Mouse (Mus musculus) neural tube, embryonic 10.5 days (tissue): Measurements from ENCODE around the gene G3bp2.
"Not testable (repeated sequence)": the region's sequence is repeated elsewhere in the genome, so short reads cannot be mapped to it uniquely, and the experiment has no call there.

ENCODE experiments used
- DNase-seq: peaks from one replicate; pipeline ENCODE4 v3.0.0-alpha.2; 2017; ENCODE audit warnings: low spot score; ENCODE audit errors: extremely low spot score

The G3bp2 gene

DNA sequence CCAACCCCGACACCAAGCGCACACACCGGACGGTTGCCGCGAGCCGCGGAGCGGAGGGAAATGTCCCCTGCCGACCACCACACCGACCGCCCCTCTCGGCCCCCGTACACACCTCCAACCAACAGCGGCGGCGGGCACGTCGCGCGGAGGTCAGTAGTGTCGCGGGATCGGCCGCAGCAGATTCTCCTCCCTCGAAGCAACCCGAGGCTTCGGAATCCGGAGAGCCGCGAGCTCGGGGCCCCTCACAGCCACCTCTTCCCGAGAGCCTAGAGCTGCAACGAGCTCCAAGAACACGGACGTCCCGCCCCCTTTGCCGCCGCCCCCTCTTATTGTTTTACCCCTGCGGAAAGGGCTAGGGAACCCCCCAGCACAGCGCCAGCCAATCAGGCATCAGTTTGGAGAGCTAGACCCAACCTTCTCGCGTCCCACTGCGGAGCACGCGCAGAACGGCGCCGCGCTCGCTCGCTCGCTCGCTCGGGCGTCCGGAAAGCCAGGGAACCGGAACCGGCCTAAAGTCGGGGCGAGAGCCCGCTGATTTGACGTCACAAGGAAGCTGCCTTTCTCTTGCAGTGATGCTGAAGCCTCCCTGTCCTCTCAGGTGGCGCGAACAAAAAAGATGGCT is at the start of gene G3bp2:
TSS of gene G3bp2 (minus strand) at position 303 of the 622 bp plus-strand sequence.
- peak; percentile 98 for DNase-seq

DNA sequence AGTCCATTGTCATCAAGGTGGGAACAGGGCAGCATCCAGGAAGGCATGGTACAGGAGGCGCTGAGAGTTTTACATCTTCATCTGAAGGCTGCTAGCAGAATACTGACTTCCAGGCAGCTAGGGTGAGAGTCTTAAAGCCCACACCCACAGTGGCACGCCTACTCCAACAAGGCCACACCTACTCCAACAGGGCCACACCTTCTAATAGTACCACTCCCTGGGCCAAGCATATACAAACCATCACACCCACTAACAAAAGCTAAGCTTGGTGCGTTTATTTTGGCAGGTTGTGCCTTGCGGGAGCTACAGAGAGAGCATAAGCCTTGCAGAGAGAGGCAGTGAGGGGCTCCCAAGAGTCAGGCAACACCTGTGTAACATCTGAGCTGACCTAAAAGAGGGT is 49.5 kb upstream of the G3bp2 start:
- DNase-seq: not testable (repeated sequence)

DNA sequence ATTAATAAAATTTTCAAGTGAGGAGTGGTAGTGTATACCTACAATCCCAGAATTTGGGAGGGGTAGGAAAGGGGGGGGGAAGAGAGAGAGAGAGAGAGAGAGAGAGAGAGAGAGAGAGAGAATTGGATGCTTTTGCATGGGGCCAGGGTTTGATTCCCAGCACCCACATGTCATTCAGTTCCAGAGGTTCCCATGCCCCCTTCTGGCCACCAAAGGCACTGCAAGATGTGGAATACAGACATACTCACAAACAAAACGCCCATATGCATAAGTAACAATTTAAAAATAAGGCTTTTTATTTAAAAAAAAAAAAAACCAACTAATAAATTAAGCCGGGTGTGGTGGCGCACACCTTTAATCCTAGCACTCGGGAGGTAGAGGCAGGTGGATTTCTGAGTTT is 48.6 kb upstream of the G3bp2 start:
- DNase-seq: no peak

DNA sequence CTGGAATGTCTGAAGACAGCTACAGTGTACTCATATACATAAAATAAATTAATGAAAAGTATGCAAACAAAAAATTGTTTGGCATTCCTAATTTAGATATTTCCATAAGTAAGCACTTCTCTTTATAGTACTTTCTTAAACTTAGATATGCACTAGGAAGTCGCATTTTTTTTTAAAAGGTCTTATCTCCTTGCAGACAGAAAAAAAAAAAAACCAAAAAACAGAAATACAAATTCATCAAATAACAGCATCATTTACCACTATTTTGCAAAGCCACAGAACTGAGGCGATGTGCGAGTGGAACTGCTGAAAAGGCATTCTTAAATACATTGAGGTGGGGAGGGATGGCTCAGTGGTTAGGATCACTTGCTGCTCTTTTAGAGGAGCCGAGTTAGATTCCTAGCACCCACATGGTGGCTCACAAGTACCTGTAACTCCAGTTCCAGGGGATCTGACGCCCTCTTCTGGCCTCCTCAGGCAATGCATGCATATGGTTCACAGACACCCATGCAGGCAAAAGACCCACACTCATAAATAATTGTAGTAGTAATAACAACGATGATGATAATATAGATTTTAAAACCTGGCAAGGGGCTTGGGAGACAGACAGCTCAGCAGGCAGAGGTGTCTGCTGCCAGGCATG is 46.6 kb upstream of the G3bp2 start:
- DNase-seq: no peak

DNA sequence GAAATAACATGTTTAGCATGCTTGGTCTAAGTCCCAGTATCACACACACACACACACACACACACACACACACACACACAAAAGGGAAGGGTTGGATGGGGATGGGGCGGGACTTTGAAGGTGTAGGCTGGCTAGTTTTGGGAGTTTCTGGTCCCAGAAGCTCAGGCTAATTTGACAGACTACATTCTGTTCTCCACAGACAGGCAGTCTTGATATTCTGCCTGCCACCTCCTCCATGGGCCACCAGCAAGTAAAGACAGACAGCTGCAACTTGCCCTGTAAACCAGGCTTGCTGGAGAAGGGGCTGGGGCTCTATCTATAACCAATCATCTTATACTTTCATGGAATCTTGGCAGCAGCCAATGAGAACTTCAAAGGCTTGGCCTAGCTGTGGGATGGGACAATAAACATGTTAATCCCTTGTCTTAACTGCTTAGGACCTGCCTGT is 45.8 kb upstream of the G3bp2 start:
- DNase-seq: no peak

DNA sequence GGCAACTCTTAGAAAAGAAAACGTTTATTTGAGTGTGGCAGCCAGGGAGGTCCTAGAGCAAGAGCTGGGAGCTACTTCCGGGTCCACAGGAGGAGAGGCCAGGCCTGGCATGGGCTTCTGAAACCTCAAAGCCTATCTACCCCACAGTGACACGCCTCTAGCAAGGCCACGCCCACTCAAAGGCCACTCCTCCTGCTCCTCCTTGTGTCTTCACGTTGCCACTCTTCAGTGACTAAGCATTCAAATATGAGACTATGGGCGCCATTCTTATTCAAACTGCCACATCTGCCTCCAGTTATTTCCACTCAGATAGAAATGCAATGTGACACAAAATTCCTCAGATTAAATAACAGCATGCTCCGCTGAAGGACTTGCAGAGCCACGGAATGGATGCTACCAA is 45.1 kb upstream of the G3bp2 start:
- DNase-seq: peak; percentile 19

DNA sequence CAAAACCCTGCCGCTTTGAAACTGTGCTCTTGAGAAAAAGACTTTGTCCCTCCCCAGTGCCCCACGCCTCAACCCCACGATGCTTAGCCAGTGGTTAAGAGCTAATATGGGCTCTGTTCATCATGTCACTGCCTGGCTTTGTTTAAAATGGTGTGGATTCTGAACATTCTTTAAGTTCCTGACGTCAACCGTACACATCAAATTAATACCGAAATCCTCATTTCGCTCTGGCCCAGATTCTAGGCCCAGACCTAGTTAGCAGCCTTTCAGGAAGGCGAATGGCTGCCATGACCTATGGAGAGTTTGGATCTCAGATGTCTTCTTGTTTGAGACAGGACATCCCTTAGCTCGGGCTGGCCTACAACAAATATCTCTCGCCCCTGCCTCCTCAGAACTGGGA is 44.2 kb upstream of the G3bp2 start:
- no peak for DNase-seq

DNA sequence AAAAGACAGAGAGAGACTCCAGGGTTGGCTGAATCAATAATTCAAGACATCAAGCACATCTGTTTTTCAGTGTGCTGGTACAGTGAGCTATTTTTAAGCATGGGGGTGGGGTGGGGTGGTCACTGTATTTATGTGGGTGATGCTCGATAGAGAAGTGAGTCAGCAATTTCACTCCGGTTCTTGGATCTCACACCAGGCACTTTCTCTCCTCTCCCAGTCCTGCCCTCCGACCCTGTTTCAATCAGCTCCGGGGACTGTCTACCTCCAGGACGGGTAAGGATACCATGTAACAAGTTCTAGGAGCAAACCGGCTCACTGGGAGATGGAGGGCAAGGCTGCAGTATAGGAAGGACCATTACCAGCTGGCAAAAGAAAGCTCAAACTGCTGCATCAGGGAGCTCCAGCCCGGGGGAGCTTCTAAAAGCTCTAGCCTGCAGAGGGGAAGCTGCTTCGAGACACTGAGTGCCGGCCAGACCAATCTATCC is 43.7 kb upstream of the G3bp2 start:
- no peak for DNase-seq

DNA sequence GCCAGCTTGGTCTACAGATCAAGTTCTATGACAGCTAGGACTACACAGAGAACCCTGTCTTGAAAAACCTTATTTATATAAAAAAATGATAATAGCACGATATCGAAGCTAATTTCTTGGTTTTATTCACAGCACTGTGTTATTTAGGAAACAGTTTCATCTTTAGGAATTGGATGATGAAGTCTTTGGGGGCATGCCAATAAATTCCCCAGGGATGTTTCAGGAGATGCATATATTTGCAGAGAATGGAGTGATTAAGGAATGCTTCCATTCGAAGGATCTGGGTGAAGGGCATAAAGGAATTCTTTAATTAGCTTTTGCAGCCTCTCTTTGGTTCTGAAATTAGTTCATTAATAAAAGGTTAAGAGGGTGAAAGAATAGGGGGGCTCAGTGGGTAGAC is 41.9 kb upstream of the G3bp2 start:
- DNase-seq: no peak

DNA sequence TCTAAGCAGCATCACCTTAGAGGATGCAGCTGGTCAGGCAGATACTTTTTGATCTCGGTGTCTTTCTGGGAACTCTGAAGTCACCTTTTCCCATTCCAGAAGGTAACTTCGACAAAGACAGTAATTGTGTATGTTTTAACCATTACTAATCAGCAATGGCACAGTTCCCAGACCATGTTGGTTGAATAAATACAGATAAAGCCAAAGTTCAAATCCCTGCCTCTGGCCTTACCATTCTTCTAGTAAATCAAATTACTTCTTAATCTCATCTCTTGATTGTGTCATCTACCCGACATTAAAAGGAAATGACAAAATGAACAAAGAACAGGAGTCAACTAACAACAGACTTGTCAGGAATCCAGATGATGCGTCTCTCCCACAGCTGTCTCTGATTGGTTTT is 38.1 kb upstream of the G3bp2 start:
- no peak for DNase-seq

DNA sequence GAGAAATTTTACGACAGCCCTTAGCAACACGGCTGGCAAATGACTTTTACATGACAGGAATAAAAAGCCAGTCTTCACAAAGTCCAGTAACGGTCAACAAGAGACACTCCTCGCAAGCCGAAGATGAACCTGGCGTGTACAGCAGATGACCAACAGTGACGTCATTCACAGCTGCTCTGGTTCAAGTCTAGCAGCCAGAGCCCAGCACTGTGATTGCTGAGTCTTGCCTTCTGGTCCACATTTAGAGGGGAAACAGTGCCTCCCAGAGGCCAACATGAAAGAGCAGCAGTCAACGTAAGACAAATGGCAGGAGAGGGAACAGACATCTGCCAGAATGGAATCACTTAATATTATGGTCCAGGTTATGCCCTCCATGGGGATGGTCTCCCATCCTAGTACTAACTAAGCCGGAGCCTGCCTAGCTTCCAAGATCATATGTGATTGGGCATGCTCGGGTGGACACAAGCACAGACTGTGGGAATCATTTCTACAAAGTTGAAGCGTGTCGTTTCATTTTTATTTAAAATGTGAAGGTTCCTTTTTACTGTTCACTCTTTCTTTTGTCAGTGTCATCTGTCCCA is 34.4 kb upstream of the G3bp2 start:
- DNase-seq: peak; percentile 38

DNA sequence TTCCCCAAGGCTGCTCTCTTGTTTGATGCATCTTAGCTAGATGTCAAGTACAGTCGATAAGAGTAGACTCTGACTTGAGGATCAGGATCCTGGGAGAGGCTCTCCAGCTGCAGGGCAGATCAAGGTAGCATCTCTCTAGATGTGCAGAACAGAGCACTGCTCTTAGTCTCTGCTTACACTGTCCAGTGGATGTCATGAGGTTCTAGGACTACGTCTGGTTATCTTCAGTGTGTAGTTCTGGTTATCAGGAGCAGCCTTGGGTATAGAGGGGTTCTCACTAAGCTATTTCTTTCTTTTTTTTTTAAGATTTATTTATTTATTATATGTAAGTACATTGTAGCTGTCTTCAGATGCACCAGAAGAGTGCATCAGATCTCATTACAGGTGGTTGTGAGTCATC is 31.4 kb upstream of the G3bp2 start:
- DNase-seq: no peak

DNA sequence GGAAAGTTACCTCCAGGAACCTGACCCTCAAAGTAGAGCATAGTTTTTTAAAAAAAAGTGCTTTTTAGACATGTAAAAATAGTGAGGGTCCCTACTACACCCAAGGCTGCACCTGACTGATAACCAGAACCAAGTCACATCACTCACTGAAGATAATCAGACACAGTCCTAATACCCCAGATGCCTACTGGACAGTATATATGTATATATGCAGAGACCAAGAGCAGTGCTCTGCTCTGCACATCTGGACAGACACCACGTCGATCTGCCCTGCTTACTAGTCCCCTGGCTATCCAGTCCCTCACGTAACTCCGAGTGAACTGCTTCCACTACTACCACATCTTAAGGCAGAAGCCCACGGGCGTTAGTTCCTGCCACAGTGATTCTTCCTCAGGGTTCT is 30.7 kb upstream of the G3bp2 start:
- no peak for DNase-seq

DNA sequence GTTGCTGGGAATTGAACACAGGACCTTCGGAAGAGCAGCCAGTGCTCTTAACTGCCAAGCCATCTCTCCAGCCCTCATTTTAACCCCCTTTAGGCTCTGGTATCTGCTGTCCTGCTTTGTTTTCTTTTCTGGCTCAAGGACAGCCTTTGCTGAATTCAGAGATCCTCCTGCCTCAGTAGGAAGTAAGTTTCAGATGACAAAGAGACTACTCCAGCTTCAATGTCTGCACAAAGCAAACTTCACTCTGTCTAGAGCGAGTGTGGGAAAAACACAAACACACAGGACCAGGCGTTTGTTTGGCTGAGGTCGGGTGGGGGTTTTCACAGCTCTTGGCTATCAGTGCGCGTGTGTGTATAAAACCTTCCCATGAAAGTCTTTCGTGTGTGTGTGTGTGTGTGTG is 30.0 kb upstream of the G3bp2 start:
- DNase-seq: no peak

DNA sequence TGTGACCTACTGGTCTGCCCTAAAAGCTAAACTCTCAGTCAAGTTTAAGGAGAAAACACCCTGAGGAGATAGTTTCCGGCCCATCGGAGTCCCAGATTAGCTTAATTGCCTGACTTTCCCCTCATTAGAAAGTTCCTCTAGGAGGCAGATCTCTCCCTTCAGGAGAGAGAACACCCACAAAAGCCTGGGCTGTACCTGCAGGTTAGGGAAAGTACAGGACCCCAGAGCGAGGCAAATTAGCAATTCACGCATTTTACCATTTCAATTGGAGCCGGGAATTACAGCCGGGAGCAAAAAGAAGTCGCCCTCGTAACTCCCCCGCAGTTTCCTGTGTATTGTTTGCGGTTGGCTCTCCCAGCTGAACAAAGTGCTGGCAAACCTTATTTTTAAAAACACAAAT is 29.1 kb upstream of the G3bp2 start:
- DNase-seq: peak; percentile 29

DNA sequence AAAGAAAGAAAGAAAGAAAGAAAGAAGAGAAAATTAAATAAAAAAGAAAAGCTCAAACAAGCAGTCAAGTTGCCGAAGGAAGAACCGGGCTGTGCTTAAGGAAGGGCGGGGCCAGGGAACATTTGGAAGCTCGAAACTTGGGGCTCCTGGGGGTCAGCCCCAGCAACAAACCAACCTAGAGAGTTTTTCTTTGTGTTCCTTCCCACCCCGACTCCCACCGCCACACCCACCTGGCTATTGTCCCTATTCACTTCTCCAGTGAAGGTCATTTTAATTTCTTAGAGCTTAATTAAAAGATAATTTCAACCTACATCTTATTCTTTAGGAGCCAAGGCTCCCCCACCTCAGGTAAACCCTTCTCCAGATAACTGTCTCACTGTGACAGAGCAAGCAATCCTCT is 28.7 kb upstream of the G3bp2 start:
- DNase-seq: no peak

DNA sequence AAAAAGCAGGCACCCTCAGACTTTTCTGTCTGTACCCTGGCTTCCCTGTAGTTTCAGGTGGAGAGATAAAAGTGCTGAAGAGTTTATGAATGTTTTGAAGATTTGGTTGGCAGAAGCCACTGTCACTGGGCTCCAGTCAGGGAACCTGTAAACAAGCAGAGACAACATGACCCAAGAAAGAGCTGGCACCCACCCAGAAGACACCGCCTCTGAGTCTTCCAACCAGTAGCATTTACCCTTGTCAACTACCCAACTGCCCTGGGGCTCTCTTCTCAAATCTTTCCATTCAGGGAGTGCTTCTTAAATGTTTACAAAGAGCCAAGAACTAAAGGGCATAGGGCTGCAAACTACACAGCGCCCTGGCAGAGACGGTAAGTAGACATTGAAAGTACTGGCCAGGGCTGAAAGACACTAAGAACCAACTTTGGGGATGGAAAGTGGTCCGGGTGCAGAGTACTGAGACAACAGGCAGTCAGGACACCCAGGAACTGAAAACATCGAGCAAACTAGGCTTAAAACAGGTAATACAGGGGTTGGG is 27.4 kb upstream of the G3bp2 start:
- no peak for DNase-seq

DNA sequence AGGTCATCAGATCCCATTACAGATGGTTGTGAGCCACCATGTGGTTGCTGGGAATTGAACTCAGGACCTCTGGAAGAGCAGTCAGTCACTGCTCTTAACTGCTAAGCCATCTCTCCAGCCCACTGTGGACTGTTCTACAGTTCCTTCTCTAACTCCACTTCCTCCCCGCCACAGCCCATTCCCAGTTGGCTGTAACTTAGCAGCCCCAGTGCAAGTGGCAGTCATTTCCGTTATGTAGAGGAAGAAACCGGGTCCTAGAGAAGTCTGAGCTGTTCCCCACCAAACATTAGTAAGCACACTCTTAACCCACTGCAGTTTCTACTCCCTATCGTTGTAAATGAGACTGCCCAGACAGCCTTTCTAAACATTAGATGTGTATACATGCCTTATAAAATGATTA is 23.8 kb upstream of the G3bp2 start:
- DNase-seq: no peak

DNA sequence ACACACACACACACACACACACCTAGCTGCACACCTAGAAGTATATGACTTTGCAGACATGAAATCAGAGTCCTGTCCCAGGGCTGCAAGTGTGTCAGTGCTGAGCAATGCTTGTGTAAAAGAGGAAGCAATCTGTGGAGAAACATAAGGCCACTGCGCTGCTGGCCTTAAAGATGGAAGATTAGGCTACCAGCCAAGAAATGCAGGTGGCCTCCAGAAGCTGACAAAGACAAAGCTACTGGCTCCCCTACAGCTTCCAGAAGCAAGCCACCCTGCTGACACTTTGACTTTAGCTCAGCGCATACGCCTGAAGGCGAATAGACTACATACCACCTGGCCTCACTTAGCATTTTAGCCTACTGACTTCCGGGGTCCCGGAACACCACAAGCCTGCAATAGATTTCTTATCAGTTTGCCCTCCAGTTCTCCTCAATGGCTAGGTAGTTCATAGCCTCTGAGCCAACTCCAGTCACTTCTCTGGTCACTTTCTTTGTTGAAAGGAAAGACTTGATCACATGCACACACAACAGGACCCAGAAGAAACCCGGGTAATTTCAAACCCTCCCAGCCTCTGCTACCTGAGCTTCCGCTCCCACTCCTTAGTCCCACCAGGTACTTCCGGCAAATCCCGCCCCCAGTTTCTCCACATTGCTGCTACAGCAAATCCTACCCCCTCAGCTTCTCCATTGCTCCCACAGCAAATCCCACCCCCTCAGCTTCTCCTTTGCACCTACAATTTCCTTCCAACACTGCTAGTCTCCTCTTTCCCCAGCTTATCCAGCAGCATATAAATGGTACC is 23.0 kb upstream of the G3bp2 start:
- no peak for DNase-seq

DNA sequence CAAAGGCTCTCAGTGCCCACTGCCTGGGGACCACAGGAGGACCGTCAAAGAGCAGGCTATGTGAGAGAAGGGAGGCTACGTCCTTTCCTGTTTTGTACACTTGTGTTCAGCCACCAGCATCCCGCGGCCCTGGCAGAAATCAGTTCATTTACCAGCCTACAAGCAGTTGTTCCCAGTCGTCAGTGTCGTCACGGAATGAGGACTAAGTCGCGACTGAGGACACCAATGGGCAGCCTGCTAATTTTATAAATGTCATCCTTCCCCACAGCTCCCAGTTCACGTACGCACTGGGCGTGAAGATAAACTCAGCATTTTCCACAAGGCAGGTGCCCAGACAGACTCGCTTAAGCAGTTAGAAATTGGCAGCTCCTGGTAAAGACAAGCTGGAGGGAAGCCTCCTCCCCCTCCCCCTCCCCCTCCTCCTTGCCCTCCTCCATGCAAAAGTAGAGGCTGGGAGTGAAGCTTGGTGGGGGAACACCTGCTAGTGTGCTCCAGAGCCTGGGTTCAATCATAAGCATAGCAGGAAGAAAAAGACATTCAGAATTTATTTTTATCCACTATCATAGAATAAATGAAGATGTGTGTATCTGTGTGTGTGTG is 20.4 kb upstream of the G3bp2 start:
- no peak for DNase-seq

DNA sequence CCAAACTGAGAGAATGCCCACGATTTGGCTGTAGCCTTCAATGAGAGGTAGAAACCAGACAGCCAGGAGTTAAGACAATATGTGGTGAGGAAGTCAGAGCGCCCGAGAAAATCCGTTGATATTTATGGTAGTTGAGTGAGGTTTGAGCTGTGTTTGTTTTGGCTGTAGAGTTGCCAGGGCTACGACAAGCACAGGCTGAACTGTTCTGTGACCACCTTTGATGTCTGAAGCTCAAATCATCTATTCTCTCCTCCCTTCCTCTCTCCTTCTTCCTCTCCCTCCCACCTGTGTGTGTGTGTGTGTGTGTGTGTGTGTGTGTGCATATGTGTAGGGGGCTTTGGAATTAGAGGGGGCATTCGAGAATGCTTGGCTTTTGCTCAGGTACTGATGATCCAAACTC is 19.5 kb upstream of the G3bp2 start:
- no peak for DNase-seq
